Mouse (Mus musculus): Measurements from ENCODE around the gene Fgfr2.

The Fgfr2 gene

DNA sequence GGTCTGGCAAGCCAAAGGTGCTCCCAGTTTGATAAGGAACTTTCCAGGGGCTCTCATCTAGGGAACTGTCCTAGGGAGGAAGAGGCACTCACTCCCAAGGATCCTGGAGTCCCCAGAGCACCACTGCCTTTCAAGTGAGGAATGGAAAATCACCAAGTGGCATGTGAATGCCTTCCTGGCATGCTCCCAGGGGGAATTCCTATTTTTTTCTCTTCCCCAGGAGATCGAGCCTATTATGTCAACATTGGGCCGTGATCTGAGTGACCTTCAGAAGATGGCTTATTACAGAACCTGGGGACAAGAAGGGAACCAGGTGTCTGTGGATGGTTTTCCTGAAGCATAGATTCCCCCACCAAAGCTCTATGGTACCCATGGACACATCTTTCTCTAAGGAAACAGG lies 371.4 kb downstream of the Fgfr2 start:
- DNase-seq (ENCODE audit: low spot score), result no peak

DNA sequence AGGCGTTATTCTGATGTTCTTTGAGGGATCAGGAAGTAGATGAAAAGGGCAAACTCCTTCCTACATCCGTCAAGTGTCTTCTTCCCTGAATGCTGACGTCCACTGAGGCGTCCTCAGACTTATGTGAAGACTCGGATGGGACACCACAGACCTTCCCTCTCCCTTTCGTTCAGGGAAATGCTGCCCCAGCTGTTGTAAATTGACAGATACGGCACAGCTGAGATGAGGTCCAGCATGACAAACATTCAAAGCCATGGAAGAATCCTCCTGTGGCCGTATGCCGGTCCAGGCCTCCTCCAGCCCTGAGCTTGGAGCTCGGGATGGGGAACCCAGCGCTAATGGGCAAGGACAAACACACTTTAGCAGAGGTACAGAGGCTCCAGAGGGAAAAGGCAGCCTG lies 373.6 kb downstream of the Fgfr2 start:
- no peak for DNase-seq (ENCODE audit: low spot score)

DNA sequence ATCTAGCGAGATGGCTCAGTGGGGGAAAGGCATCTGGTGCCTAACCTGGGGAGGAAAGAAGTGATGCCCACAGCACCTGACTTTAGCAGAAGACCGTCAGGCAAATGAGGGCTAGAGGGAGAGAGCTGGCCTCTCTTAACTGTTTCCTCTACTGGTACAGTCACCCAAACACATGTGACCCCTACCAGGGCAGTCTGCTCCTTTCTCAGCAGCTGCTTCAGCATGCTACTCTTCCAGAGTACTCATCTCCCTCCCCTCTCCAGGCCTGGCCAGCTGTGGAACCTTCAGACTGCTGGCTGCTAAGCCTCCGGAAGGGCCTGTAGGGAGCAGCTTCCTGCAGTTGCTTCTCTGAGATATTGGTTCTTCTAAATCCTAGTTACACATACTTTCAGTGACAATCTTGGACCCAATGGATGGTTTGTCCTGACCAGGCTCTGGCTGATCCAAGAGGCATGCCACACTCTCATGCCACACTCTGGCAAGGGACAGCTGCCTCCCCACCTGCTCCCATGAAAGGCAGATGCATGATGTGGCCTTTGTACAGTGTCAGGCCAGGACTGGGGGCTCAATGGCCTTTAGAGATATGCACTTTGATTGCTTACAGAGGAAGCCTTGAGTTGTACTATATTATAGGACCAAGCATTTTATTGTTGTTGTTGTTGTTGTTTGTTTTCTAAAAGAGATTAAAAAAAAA lies 374.9 kb downstream of the Fgfr2 start:
- DNase-seq (ENCODE audit: low spot score), result no peak

DNA sequence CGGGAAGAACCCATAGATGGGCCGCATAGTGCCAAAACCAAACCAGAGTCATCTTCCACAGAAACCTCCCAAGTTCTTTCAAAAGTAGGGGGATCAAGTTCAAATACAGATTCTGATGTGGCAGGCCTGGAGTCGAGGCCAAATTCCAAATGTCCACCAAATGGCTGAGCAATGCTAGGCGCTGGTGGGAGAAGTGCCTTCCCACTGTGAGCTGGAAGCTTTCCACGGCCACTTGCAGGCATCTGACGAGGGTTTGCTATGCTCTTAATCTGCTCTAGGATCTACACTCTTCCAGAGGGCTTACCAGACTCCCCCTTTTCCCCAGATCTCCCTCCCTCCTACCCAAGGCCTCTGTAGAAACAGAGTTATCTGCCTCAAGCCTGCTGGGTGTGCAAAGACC lies 376.1 kb downstream of the Fgfr2 start:
- DNase-seq (ENCODE audit: low spot score), result no peak

DNA sequence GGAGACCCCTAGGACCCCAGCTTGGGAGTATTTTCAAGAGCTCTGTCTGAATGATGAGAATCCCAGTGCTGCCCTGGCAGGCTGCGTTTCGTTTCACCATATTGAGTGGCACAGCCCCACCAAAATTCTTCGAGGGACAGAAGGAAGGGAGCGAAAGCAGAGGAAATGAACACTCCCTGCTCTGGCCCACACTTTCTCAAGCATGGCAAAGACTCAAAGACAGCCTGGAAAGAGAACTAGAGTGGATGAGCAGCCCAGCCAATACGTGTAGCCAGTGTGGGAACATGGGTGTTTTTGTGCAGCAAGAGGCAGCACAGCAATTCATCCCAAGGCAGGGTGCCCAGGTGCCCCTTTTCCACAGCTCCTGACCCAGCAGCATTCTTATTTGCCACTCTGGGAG lies 380.2 kb downstream of the Fgfr2 start:
- DNase-seq (ENCODE audit: low spot score), result no peak

DNA sequence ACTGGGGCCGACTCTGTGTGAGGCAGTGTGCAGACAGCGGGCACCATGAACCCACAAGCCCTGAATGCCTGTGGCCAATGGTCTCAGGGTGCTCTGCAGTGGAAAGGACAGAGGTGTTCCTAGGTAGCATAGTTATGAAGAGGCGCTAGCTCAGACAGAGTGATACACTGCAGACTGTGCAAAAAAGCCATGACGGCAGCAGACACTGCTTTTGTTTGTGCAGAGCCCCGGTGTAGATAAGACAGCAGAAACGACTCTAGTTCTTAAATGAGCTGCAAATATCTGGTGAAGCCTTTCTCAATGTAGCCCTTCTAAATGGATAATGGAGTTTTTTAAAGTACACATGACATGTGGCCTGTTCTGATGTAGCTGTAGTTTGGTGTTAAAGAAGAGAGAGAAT lies 383.3 kb downstream of the Fgfr2 start:
- no peak for DNase-seq (ENCODE audit: low spot score)

DNA sequence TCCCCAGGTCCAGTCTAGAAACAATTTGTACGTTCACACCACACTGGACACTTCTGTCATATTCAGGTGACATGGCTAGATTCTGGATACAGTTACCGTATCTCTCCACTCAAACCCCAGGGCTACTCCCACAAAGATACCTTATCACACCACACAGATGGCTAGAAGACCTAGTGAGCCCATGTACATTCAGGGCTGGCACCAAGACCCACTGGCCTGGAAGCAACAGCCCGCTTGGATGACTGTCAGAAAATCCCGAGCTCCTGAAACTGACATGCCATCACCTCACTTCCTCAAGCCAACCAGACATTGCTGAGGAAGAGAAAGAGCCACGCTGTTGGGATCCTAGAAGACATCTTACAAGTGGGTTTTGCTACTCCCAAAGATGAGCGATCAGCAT lies 384.3 kb downstream of the Fgfr2 start:
- DNase-seq (ENCODE audit: low spot score), result no peak

DNA sequence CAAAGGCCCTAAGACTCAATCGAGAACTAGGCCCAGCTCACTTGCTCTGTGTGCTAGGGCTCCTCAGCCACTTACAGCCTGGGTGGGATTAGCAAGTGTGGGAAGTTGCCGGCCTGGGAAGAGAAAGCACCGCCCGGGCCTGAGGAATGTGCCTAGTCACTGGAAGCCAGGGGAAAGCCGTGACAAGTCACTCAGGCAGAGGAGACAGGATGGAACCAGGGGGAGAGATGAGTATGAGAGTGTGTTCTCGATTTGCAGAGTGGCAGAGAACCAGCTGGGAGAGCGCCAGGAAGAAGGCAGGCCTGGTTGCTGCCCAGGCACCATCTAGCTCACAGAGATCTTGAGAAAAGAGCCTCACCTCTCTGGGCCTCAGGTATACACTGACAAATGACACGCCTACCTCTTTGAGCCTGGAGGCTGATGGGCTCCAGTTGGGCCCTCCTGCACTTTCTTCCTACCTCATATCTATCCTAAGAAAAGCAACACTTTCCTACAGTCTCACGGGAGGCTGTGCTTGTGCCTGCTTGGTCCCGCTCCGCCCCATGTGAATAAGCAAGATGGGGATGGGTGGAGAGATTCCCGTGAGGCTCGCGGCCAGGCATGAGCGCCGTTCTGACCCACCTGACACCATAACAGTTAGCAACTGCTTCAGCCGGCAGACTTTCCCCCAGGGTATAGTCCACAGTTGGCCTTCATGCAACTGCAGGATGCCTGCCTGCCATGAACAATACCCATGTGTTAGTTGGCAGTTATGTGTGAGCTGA lies 386.9 kb downstream of the Fgfr2 start:
- DNase-seq (ENCODE audit: low spot score), result peak; percentile 34

DNA sequence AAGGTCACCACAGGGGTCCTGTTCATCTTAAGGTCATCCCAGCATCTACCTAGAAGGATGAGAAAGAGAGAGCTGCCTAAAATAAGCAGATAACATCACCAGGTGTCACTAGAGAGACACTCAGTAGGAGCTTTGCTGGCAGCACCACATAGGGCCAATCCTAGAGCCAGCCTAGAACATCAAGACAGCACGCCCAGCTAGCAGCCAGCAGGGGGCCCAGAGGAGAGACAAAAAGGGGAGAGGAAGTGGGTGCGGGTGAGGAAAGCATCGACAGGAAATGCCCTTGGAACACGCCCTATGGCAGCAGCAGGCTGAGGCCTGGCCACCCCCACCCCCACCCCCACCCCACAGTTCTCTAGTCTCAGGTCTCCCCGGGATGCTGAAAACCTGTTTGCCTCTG lies 388.0 kb downstream of the Fgfr2 start:
- DNase-seq (ENCODE audit: low spot score), result peak; percentile 42

DNA sequence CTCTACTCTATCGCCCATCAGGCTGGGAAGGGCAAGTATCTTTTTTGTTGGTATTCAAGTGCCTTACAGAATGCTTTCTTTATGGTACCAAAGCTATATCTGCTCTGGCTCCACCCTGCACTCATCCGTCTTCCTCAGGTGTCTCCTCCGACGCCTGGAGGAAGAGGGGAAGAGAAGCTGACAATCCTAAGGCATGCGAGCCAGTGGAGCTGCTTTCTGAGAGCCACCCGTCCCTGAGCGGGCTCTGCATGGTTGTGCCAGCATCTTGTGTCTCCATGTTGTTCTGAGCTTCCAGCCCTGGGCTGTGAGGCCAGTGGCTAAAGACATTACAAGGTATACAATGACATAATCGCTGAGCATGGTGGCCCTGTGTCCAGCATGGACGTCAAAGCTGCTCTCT lies 388.9 kb downstream of the Fgfr2 start:
- no peak for DNase-seq (ENCODE audit: low spot score)

DNA sequence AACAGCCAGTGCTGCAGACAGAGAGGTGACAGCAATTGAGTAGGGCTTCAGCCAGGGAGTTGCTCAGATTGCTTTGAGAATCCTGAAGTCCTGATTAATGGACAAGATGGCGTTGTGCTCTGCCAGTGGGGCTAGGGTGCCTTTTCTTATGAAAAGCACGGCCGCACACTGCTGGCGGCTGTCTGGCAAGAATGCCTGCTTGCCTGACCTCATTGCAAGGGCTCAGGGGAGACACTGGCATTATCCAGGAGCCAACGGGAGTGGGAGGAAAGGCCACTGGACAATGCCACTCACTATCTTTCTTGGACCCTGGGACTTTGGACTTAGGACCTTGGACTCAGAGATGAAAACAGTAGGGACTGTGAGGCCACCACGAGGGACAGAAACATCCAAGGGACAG lies 389.6 kb downstream of the Fgfr2 start:
- no peak for DNase-seq (ENCODE audit: low spot score)

DNA sequence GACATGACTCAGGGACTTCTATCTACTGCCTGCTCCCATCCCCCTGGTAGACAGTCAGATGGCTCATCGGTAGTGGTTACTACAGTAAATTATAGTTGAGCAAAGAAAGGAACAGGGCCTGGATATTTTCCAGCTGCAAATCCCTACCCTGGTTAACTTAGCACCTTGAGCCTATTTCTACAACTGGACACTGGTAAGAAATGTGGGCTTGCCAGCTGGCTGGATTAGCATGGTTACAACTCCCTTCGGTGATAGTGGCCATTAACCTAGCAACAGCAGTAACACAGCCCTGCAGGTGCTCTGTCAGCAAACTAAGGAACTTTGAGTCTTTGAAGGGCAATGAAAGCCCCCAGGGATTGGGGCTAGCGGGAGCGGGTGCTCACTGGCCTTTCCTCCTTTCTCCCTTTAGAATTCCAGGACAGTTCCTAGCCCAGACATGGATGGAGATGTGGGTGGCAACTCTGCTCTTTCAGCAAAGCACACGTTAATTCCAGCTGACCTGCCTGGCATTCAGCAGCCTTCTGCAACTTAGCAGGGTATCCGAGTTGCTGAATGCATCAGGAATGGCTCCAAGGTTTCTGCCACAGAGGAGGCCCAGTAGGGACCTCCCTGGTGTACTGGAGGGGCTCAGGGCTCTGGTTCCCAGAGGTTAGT lies 390.9 kb downstream of the Fgfr2 start:
- no peak for DNase-seq (ENCODE audit: low spot score)

DNA sequence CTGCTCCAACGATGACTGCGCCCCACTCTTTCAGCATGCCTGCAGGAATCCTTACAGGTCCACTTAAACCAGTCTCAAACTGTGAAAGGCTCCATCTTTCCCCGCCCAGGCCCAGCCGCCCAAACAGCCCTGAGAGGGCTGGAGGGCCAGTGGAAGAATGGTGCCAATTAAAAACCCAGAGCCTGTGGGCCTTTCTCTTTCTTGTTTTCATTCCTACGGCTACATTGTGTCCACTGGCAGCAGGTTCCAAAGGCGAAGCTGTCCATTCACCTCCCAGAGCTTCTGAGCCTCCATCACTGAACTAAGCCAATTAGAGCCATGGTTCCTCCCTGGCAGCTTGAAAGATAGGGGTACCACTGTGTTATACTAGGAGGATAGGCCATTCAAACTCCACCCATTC lies 391.6 kb downstream of the Fgfr2 start:
- no peak for DNase-seq (ENCODE audit: low spot score)

DNA sequence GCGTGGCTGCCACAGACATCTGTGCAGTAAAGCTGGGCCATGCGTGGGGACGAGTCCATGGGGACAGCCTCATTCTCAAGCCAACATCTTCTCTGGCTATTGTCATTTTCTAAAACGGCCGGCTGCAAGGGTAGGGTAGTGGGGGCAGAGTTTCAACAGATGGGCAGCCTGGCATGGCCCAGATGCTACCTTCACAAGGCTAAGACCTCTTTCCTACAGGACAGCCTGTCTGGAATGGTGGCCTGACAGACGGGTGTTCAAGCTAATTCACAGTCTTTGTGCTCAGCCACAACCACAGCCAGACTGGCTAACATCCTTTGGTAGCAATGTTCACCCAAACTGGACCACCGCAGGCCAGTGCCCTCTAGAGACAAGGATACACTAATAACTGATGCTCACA lies 392.6 kb downstream of the Fgfr2 start:
- no peak for DNase-seq (ENCODE audit: low spot score)

DNA sequence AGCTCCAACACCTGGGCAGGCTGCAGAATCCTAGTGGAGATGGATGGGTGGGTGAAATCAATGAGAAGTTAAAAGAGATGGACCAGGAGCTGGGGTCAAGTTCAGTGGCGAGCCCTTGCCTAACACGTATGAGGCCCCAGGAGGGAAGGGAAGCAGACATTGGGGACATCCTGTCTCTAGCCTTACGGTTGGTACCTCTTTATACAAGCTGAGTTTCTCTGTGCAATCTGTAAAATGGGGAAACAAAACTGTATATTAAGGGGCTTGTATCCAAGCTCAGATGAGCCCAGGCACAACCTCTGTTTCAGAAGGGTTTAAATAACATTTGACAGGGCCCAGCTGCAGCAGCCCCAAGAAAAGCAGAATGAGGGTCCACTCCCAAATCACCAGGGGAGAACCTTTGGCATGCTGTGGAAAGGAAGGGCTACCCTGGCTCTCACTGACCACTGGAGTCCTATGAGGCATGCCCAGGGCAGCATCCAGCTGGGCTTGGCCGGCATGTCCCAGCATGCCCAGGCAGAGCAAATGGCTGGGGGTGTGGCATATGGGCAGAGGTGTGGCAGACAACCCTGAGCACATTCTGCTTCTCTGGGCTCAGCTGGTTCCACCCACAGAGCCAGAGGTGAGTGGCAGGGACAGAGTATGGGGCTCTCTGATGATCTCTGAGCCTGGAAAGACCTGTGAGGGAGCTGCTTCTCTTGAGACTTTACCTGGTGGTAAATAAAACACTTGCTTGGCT lies 393.9 kb downstream of the Fgfr2 start:
- peak; percentile 36 for DNase-seq (ENCODE audit: low spot score)

DNA sequence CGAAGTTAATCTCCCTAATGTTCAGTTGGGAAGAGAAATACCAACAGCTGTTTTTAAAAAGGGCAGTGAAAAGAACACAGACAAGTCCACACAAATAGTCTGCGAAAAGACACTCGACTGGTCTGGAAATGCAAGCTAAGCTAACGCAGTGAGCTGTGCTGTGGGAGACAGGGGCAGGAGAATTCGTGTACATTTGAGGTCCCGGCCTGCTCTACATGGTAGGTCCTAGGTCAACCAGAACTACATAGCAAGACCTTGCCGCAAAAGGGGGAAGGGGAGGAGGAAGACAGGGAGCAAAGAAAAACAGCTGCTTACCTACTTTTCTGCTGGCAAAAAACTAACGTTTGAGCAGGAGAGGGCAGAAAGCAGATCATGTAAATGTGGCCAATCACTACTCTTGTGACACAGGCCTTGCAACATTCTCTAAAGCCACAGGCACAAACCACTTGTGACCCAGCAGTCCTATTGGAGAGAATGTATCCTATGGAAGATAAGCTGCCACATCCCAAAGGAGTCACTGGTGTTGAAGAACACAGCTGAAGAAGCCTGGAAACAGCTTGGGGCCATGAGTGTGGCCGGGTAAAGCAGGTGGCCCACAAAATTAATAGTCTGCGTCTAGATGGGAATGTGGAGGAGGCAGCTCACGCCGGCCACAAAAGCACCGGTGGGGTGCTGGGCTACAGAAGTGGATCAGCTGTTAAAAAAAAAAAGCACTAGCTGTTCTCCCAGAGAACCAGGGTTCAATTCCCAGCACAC lies 396.9 kb downstream of the Fgfr2 start:
- DNase-seq (ENCODE audit: low spot score), result no peak

DNA sequence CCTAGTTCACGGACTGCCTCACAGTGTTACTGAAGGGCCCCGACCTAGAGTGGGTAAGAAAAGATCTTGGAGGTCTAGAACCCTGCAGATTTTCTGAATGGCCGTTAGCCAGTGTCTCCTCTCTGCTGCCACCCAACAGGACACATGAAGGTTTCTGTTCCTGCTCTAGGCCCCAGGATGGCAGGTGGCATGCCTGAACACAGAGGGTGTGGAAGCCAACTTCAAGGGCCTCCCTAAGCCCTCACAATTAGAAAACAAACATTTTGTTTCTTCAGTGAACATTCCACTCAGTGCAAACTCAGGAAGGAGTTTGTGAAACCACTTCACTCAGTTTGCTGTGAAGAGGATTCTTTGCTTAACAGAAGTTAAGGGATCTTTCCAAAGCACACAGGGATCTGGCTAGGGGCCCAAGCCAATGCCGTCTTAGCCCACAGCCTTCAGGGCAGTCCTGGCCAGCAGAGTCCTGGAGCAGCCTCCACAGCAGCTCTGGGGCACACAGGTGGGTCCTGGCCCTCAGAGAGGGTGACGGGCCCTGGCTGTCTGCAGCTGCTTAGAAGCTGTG lies 398.6 kb downstream of the Fgfr2 start:
- DNase-seq (ENCODE audit: low spot score), result no peak

DNA sequence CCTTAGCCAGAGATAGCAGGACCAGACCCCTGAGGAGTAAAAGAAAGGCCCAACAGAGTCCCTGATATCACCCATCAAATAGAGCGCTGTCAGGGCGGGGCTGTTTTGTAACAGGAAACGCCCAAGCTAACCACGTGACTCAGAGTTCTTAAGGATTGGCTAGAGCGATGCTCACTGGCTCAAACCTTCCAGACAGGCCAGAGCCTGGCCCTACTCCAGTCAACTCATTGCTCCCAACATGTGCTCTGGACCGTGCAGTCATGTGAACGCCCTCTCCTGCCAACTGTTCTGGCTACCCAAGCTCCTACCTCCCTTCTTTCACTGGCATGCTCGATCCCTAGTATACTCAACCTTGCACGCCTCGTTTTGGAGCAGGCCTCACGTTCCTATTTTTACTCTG lies 399.2 kb downstream of the Fgfr2 start:
- DNase-seq (ENCODE audit: low spot score), result peak; percentile 29

DNA sequence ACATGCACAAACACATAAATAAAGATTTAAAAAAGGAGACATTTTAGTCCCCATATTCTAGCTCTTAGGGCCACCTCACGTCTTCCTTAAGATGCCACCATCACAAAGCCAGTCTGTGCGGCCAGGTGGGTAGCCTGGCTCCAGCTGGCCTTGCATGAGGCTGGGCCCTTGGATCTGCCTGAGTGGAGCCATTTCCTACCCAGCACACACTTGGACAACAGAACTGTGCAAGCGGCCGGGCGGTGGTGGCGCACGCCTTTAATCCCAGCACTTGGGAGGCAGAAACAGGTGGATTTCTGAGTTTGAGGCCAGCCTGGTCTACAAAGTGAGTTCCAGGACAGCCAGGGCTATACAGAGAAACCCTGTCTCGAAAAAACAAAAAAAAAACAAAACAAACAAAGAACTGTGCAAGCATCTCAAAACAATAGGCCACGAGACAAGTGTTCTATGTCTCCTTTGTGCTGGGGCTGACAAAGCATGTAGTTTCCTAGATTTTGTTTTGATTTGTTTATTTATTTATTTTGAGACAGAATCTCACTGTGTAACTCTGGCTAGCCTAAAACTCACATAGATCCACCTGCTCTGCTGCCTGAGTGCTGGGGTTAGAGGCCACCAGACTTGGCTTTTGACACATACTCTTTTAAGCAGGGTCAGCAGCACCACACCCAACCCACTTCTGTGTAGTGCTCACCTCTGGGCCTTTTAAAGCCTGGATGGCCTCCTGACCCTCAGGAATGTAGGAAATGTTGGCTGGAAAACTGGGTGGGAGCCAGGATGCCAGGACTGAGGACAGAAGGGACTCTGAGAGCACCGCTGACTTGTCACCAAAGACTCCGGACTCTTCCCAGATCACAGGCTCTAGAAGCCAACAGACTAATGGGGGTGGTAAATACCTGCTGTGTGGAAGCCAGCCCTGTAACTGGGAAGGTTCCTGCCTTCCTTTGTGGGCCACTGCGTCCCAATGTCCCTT lies 400.5 kb downstream of the Fgfr2 start:
- DNase-seq (ENCODE audit: low spot score), result no peak

DNA sequence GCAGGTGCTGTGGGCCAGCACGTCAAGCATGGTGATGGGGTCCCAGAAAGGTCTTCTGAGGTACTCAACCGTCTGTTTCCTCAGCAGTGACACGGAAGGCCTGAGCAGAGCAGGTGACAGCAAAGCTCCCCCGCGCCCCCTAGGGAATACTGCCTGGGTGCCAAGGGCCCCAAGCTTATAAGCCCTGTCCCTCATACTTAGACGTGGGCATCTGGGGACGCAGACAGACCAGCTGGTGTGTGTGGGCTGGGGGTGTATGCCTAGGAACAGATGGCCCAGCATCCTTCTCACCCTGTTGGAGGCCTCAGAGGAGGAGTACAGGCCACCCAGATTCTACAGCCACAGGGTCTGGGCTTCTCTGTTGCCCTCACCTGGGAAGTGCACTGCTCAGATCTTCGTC lies 402.6 kb downstream of the Fgfr2 start:
- DNase-seq (ENCODE audit: low spot score), result no peak
